Mouse (Mus musculus): ENCODE results near the gene Dclk2.

Gene Dclk2

DNA sequence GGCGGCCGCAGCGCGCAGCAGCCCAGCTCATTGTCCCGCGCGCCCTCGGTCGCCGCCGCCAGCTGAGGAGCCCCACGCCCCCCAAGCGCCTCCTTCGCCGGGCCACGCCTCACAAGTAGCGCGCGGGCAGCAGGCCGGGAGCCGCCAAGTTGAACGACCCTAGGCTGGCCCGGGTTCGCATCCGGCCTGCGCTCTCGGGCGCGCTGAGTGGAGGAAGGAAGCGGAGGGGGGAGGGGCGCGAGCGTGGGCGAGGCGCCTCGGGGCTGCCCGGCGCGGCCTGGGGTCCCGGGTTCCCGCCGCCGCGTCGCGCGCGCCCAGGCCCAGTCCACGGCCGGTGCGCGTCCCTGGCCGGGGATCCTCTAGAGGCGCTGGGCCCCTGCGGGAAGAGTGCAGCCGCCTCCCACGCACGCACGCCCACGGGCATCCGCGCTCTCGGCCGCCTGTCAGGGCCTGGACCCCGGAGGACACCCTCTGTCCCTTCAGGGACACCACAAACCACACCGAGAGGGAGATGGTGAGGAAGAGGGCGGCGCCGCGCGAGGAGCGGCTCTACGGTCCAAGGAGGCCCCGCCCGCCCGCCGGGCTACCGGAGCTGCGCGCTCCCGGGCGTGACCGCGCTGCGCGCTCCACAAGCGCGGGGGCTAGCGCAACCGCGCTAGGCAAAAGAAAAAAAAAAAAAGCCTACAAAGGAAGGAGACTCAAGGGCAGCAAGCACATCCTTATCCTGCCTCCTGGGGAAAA lies at the start of gene Dclk2:
Dclk2 (minus strand) TSS at position 510 of the 741 bp plus-strand sequence.
- peak; percentile 87 to 95 for DNase-seq

DNA sequence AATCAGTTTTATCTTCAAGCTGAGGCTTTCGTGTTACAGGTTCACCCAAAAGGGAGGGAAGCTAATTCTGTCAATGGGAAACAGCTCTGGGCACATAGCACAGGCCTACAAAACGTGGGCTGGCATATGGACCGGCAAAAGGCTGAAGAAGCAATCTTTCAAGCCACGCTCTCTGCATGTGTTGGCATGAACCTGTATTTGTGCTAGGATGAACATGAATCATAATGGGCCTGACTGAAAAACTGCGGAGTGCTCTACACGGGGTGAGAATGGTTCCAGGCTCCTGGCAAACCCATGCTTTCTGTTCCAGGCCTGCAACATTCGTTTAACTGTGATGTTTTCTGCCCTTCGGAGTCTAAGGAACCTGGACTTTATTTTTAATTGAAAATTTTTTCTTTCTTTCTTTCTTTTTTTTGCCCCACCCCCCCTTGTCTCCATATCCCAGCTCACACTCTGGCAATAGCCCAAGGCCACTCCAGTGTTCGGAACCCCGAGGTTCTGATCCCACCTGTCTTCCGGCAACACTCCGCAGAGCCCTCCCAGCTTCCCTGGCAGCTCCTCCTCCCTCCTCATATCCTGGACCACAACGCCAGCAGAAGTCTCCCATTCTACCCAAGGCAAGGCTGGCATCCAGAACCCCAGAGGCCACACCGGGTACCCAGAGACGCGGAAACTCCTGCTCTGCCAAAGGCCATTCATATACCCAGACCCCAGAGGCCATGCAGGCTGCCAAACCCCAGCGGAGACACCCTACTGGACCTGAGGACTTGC lies 42.2 kb upstream of the Dclk2 start:
- DNase-seq = peak; percentile 89 to 90

GRCm38 (mm10) chr3:86961395-86961669 lies 40.7 kb upstream of the Dclk2 start:
- DNase-seq = no peak

DNA sequence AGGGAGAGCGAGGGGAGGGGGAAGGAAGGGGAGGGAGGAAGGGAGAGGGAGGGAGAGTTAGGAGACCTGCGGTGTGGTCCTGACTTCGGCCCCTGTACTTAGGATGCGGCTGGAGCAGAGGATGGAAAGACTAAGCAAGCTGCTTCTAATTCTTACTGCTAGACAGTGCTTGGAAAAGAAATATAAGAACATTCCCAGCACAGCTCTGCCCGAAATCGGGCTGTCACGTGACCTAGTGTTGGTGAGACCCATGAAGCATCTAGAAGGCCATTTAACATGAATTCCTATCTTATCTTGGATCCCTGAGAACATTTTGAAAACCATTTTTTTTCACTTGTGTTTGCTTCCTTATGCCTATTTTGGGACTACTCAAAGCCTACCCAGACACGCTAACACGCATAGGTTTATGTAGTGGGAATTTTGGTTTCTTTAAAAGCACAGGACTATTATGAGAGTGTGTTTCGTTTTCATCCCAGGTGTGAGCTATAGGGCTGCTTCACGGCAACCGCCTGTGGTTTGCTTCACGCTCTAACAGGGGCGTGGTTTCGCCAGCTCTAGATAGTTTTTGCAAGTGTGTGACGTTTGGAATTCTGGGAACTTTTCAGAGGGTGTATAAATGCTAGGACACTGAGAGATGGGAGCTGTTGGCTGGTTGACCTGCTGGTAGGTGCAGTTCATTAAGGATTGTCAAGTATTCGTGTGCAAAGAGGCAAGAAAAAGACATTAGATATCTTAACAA lies 40.2 kb upstream of the Dclk2 start:
- no peak for DNase-seq

DNA sequence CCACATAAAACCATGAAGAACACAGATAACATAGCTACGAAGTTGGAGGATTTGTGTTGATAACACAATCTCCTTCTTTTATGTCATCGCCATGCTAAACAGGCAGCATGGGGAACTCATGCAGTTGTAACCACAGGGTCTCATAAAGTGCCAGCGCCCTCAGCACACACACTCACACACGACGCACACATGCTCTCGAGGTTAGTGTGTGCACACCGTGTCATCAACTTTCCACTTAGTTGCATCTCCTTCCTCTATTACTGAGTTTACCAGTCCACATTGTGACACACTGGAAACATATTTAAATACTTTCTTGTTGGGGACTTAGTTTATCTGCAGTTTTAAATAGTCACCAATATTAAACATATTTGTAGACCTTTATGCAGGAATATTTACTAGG lies 38.4 kb upstream of the Dclk2 start:
- no peak for DNase-seq

- DNase-seq = no peak
Observed at GRCm38 (mm10) chr3:86955376-86955775, 34.7 kb upstream of the Dclk2 start.

DNA sequence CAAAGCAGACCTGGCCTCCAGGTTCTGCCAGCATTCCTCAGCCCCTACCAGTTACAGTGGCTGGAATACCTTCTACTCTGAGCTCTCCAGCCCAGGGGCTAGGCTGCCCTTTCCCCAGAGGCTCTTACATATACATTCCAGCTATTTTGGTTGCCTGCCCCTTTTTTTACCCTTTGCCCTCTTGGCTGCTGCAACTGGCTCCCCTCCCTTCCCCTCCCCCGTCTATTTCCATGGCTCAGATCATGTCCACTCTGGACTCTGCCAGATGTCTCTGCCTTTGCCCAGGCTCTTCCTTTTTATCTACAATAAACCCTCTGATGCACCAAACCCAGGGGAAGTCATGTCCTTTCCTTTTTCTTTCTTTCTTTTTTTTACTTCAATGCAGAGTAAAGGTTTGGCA lies 33.9 kb upstream of the Dclk2 start:
- no peak for DNase-seq

DNA sequence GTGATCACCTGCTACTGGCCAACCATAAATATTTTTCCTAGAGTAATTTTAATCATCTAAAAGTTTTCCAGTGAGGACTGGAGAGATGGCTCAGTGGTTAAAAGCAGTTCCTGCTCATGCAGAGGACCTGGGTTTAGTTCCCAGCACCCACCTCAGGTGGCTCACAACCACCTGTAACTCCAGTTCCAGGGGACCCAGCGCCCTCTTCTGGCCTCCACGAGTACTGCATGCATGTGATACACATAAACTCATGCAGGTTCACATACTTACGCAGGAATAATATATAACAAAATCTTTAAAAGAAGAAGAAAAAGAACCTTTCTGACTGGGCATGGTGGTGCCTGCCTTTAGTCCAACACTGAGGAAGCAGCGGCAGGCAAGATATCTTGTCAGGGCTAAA lies 33.2 kb upstream of the Dclk2 start:
- DNase-seq = peak in 1 of 2 experiments; percentile 47

DNA sequence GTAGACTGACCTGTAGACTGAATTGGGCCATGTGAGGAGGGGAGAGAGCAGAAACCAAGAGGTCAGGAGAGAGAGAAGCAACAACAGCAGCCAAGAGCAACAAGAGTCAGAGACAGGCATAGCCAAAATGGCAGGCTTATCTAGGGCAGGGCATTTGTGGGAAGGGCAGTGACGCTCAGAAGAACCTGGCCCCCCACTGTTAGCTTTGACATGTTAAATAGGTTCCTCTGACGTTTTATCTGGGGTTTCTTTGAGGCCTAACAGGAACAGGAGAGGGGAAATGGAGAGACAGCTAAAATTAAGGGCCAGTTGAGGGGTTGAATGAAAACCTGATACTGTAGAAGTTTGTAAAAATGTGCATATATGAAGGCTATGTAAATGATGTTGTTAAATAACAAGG lies 30.0 kb upstream of the Dclk2 start:
- no peak for DNase-seq

DNA sequence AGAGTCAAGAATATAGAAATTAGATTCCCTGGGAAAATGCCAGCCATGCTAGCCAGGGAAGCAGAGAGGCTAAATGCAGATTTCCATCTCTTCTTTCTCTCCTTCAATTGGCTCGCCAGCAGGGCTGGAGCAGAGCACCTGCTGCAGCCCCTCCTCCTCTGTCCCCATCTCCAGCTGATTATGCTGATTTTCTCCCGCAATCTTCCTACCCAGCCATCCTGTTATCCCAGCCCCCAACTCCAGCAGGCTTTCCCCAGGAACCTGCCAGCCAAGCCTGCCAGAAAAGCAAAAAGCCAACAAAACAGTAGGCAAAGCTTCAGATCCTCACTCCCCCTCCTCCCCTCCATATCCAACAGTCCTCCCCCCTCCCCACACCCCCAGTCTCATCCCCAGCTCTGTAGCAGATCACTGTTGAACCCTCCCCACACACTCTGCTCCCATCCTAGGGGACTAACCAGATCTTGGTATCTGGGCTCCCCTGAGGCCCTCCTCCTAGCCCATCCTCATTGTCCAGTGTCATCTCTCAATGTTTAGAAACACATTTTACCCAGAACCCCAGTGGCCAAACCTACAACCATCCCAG lies 15.7 kb upstream of the Dclk2 start:
- DNase-seq = peak; percentile 85 to 87

GRCm38 (mm10) chr3:86933446-86933845 lies 12.8 kb upstream of the Dclk2 start:
- DNase-seq = no peak

- no peak for DNase-seq
Observed at GRCm38 (mm10) chr3:86923686-86924085, 3.0 kb upstream of the Dclk2 start.

DNA sequence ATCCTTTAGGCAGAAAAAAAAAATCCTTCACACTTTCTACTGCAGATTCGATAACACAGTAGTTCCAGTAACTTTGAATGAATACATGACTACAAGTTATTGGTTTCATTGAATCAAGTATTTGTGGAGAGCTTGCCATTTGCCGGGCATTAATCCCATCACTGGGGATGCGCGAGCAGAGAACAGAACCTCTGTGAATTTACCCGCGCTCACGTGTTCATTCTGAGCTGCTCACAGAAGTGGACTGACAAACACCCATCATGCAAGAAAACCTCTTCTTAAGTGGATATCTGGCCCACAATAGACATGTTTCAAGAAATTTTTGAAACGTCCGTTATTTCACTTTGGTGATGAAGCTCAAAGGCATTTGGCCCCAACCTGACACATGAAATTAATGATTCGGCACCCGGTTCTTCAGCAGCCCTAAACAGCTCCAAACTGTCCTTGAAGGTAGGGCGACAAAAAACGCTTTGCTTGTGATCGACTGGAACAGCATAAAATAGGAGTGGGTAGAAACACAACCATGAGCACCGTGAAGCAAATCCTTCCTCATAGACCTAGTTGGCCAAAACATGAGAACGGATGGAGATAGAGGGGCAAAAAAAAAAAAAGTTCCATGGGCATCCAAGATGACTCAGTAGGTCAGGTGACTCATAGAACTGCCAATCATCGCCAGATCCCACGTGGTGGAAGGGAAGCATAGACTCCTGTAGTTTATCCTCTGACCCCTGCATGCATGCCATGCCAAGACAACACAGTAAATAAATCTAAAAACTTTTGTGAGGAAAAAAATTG lies 726 bp upstream of the Dclk2 start:
- peak; percentile 61 to 68 for DNase-seq

DNA sequence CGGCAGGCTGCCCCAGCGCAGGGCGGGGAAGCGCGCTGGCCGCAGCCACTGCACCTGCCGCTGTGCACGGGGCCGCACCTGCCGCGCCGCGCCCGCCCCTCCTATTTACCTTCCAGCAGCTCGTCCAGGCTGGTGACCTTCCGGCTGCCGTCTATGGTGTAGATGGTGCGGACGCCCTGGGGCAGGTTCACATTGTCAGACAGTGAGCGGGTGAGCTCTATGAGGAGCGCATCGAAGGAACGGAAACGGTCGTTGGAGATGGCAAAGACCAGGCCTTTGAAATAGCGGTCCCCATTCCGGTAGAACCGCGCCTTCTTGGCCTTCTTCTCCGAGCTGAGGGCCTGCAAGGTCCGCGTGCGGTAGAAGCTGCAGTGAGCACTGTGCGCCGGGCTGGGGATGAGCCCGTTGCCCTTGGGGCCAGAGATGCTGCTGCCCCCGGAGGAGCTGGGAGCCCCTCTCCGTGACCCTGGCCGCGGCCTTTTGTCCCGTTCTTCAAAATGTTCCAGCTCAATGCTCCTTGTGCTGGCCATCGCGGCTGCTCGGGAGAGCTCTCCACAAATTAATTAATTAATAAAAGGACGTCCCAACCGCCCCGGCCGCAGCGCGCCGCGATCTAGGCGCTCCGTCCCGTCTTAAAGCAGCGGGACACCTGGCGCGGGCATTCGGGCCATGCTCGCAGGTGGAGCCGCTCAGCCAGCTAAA lies 860 bp downstream of the Dclk2 start:
- DNase-seq = peak; percentile 64 to 75

DNA sequence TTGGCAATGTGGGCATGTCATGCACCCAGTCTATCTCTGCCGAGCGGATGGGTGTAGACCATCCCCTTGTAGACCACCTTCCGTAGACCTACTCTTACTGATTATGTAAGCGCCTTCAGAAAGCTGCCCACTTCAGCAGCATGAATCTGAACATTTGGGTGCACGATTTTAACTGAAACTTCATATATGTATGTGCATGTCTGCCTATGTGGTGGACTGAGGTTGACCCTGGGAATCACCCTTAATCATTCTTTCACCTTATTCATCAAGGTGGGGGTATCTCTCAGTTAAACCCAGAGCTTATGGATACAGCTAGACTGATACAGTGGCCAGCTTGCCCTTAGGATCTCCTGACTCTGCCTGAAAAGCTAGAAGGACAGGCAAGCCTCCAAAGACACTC lies 3.6 kb downstream of the Dclk2 start:
- no peak for DNase-seq

DNA sequence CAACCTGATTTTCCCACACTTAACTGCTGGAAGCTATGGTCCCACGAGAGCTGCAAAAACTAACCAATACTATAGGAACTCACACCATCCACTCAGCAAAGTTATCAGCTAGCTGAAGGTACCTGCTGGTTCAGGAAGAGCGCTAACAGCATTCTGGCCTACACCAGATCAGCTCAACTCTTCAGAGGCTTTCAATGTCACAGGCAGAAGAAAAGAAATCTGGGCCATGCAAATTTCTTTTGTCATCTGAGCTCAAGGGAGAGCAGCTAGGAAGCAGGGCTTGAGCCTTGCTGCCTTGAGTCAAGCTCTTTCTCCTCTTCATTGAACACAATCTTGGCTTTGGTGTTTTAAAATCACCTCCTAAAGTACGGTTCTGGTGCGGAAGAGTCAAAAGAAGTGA lies 4.0 kb downstream of the Dclk2 start:
- no peak for DNase-seq

DNA sequence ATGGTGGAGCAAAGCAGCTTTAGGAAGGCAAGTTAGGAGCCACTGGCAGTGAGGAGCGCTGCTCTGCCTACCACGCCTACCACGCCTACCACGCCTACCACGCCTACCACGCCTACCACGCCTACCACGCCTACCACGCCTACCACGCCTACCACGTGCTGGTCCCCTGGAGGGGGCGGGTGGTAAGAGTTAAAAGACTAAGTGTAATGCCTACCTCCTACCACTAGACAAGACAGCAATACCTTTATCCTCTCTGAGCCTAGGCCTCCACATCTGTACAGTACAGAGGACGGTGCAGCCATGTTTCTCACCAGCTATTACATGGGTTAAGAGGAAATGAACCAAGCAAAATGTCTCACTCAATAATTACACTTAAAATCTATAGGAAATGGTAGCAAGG lies 5.4 kb downstream of the Dclk2 start:
- DNase-seq = no peak

GRCm38 (mm10) chr3:86914316-86914715 lies 6.3 kb downstream of the Dclk2 start:
- DNase-seq = no peak

- peak; percentile 37 to 38 for DNase-seq
Observed at GRCm38 (mm10) chr3:86898366-86898765, 22.3 kb downstream of the Dclk2 start.

DNA sequence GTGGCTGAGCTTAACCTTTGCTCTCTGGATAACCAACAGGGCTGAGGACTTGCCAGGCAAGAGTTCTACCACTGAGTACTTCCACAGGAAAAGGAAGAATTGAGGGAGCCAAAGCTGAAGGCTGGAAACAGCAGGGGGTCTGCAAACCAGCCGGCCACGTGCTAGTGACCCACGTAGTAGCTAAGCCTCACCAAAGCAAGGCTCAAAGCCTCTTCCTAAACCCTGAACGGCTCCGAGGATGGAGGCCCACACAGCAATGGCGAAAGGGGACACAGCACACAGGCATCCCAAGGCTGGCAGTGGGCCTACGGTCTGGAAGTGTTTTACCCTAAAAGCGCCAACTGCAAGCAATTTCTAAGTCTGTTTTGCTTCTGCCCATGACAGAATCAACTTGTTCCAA lies 23.1 kb downstream of the Dclk2 start:
- peak; percentile 47 to 59 for DNase-seq

- no peak for DNase-seq
Observed at GRCm38 (mm10) chr3:86897066-86897465, 23.6 kb downstream of the Dclk2 start.

GRCm38 (mm10) chr3:86894491-86894890 lies 26.2 kb downstream of the Dclk2 start:
- no peak for DNase-seq
